Mouse (Mus musculus): ENCODE measurements around the gene 5330417C22Rik.

The 5330417C22Rik gene

DNA sequence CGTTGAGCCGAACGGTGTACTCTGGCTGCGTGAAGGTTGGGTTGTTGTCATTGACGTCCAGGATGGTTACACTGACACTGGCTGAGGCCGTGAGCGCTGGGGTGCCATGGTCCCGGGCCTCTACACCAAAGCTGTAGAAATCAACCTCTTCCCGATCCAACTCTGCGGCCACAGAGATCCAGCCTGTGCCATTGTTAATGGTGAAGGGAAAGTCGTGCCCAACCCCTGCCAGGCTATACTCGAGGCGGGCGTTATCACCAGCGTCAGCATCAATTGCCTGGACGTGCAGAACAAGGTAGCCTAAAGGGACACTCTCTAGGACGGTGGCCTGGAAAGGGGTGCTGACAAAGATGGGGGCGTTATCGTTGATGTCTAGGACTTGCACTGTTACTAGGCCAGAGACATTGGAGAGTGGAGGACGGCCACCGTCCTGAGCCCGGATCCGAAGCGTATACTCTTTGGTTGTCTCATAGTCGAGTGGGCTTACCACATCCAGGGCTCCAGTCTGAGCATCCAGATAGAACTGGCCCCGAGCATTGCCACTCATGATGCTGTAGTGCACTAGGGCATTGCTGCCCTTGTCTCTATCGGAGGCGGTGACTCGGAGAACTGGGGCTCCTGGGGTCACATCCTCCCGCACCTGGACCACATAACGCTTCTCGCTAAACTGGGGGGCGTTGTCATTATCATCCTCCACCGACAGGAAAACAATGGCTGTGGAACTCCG, 122.5 kb downstream of the 5330417C22Rik start:
- no peak for DNase-seq (ENCODE audit: low read depth, low spot score)

DNA sequence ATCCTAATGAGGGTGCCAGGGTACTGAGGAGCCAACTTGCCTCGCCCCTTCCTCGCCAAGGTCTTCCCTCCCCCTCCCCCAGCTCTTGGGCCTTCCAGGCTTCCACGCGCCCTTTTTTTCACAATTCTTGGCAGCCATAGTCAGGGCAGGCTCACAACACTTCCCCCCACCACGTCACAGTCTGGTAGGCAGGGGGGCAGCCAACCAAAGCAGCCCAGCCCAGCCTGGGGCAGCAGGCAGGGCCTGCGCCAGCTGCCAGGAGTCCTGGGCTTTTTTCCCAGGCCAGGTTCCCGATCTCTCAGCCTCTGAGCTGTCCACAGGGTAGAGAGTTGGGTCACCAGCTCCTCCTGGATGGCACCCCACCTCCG, 124.6 kb downstream of the 5330417C22Rik start:
- DNase-seq (ENCODE audit: low read depth, low spot score): no peak

DNA sequence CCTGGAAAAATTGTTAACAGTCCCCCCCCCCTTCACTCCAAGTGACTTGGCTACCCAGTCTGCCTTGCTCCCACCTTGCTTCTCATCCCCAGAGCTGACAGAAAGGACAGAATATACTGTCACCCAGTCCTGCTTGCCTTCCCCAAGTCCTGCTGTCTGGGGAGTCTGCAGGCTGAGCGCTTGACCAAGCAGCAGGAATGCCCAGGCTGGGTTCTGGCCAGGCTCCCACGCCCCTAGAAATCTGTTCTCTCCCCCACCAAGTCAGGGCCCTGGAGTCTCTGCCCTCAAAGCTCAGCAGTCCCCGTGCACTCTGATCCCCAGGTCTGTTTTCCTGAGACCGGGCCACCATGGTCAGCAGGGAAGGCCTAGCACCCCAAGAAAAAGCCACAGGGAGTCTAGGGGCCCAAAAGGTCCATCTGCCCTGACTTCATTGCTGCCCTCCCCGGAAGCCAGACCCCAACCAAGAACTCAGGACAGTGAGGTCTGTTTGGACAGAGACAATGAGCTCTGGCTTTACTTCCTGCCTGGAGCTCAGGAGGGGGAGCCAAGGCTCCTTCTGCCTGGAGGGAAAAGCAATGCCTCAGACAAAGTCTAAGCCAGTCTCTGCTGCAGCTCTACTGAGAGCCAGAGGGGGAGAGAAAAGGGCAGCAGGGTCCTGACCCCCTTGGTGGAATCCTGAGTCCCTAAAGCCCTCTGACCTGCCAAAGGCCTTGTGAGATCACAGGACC, 125.1 kb downstream of the 5330417C22Rik start:
- DNase-seq (ENCODE audit: low read depth, low spot score): no peak

DNA sequence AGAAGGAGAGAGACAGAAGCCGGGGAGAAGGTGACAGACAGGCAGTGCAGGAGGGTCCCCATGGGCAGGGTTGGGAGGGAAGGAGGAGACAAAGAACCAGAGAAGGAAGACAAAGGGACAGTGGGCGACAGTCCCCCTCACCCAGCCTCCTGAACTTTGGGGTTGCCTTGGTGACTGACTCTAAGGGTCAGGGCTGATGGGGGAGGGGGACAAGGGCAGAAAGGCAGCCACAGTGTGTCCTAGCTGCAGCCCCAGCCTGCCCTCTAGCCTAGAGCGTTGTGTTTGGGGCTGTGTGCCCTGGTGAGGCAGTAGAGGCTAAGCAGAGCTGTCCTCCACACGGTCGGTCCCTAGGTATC, 126.0 kb downstream of the 5330417C22Rik start:
- no peak for DNase-seq (ENCODE audit: low read depth, low spot score)

DNA sequence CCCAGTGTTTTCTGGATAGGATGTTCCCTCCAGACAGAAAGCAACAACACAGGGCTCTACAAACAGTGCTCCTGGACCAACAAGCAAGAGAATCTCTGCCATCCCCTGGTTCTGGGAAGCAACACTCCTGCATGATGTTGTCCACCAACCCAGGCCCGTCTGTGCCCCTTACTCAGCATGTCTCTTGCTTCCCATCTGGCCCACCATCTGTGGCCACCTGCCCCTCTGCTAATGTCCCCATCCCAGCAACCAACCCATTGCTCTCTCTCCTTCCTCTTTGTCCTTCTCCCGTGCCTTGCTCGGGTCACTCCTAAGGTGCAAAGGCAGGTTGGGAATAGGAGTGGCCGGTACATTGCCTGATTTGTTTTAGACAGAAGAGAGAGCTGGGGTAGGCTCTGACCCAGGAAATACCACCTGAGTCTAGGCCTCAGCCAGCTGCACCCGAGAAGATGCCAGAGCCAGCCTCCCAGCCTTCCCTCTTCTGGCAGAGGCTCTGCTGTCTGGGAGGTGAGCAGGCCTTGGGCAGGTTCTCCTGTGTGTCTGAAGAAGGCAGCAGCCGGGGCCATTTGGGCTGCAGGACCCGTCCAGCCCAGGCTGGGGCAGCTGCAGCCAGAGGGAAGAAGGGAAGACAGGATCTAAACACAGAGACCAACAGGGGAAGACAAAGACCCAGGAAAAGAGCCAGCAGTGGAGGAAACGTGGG, 126.5 kb downstream of the 5330417C22Rik start:
- no peak for DNase-seq (ENCODE audit: low read depth, low spot score)

DNA sequence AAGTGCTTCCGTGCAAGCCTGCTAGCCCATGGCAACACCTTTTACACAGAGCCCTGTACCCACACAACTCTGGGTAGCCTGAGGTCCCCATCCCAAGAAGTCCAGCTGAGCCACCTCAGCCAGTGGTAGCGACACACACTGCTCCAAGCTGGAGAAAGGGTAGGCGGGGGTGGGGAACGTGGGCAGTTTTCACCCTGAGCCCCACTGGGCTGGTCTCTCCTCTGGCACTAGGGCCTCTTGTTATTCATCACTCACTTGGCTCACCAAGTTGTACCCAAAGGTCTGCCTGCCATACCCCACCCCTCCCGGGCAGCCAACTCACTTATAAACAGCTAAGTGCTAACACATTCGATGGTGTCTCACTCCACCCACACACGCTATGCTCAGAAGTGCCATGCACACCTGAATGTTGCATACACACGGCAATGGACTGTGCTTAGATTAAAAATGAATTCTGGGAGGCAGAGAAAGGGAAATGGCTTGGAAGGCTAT, 127.8 kb downstream of the 5330417C22Rik start:
- DNase-seq (ENCODE audit: low read depth, low spot score): no peak

DNA sequence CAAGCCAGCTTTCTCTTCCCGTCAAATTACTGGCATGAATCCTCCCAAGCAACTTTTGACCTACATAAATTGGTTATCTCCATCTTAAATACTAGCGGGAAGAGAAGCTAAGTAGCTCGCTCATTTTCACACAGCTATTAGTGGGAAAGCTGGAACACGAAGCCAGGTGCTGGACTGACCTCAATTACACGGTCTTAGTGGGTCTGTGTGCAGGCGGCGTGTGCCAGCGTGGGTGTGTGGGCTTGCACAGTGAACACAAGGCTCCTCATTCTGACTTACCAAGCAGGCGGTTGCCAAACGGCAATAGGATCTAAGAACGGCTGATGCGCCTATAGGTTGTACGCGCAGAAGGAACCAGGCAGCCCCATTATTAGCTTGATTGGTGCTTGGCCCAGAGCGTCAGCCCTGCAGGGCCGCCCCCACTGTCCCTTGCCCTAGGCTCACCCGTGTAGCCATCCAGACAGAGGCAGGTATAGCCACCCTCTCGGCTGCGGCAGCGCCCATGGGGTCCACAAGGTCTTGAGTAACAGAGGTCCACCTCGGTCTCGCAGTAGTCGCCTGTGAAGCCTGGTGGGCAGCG, 129.9 kb downstream of the 5330417C22Rik start:
- no peak for DNase-seq (ENCODE audit: low read depth, low spot score)
